Mouse (Mus musculus) adrenal gland, adult 10 weeks (tissue): ENCODE results near the gene Susd1. TPM values are rescaled to one million over a fixed set of nuclear protein-coding genes. Genes with fewer than 3 reads are reported as not detected.

Experiments
- polyA plus RNA-seq: library from polyadenylated mRNA; stranded (reverse); fragments of 350-450 nt; fragmentation: Illumina TruSeq; extraction: RNeasy Lipid Tissue Mini Kit (QIAGEN cat#74804); gene quantifications from one replicate; pipeline ENCODE4 v1.2.3, GENCODE M21; 2014; ENCODE audit warnings: low read depth, low replicate concordance

Gene Susd1
- 6.2 TPM for polyA plus RNA-seq

GRCm38 (mm10) chr4:59437990-59438854 is at the start of gene Susd1:
TSS of gene Susd1 (minus strand) at chr4:59438633.

Other genes starting within 250 kb of the Susd1 start
- gene Ugcg, start 249.4 kb downstream of the Susd1 start, polyA plus RNA-seq: 89.4 TPM
- 235 TPM for gene Ptbp3, start 110.7 kb upstream of the Susd1 start, polyA plus RNA-seq
- gene Hsdl2, start 142.9 kb upstream of the Susd1 start, polyA plus RNA-seq: 236 TPM
- 5.9 TPM for gene E130308A19Rik, start 187.6 kb upstream of the Susd1 start, polyA plus RNA-seq